Mouse (Mus musculus) bone marrow, adult 2 months (tissue): ENCODE data around the gene Pkp4.

Experiments used
- CTCF ChIP-seq: fragments of 200-500 bp; IDR thresholded peaks from 2 replicates; pipeline ENCODE4 v1.5.1; 2011; ENCODE audit warnings: low read length, control low read depth; ENCODE audit not compliant: control insufficient read depth, insufficient read depth
- POLR2A ChIP-seq: fragments of 200-500 bp; IDR thresholded peaks from 2 replicates; pipeline ENCODE4 v1.6.1; 2011; ENCODE audit warnings: low read depth, mild to moderate bottlenecking, control low read depth, low read length, borderline replicate concordance; ENCODE audit not compliant: control insufficient read depth

GRCm38 (mm10) chr2:59367191-59367590 is 206.5 kb downstream of the Pkp4 start:
- TF ChIP-seq CTCF (no peak), POLR2A (no peak)
